Mouse (Mus musculus) cortical plate, adult 2 months (tissue): Measurements from ENCODE around the gene Hspb3.

ENCODE experiments used
- CTCF ChIP-seq: fragments of 200-500 bp; IDR thresholded peaks from 2 replicates; pipeline ENCODE4 v1.5.1; 2011; ENCODE audit warnings: mild to moderate bottlenecking, control low read depth, low read length; ENCODE audit not compliant: insufficient read depth; ENCODE audit errors: extremely low read depth
- POLR2A ChIP-seq: fragments of 200-500 bp; IDR thresholded peaks from 2 replicates; pipeline ENCODE4 v1.6.1; 2011; ENCODE audit warnings: mild to moderate bottlenecking, low read length, control low read depth; ENCODE audit not compliant: insufficient read depth; ENCODE audit errors: extremely low read depth

DNA sequence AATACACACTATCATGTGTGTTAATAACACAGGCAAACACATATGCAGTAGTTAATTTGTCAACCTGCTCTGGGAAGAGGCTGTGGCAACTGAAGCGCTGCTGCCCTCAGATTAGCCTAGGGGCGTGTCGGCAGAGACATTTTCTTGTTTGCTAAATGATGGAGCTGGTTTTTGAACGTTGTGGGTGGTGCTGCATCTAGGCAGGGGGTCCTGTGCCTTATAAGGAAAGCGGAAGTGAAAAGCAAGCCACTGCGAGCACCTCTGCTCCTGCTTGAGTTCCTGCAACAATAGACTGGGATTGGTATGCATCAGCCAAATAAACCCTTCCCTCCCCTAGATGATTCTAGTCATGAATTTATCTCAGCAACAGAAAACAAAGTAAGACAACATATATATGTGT, 31.0 kb downstream of the Hspb3 start:
- TF ChIP-seq CTCF (no peak), POLR2A (no peak)
